Mouse (Mus musculus): ENCODE results near the gene Igfbpl1. TPM values are rescaled to one million over a fixed set of nuclear protein-coding genes. Genes with fewer than 3 reads are reported as not detected.

The Igfbpl1 gene
- total and polyA plus RNA-seq, 3 experiments: 0.16 to 1.00 (median 0.20) TPM

- Histone ChIP-seq H3K79me2 (replicated peaks; ENCODE audit: control insufficient read depth, insufficient read depth, low read length) (no peaks in the 10 kb centered on the region), H3K36me3 (ENCODE audit: control insufficient read depth, insufficient read depth, low read length) (no peaks in the 10 kb centered on the region), H3K9ac (ENCODE audit: low read depth, low read length) (no peak within 1 kb of the TSS), H3K4me3 (no peak within 1 kb of the TSS), H3K4me1 (ENCODE audit: control insufficient read depth, insufficient read depth, low read length) (no peaks in the 10 kb centered on the region), H3K27me3 (ENCODE audit: control insufficient read depth, insufficient read depth, low read length) (no peaks in the 10 kb centered on the region), H3K27ac (no peak within 1 kb of the TSS)
- intact Hi-C loops (cut with DNase I): loop anchor here (2.0 kb wide), 1 partner anchor 13 kb away; no protein-coding TSS in a partner anchor
- DNase-seq: no peak
- WGBS: 70% methylated on average over 10 of the region's 10 CpGs
- TF ChIP-seq CTCF (IDR thresholded peaks at IDR 0.05) (no peak), EP300 (IDR thresholded peaks at IDR 0.05; ENCODE audit: insufficient read depth, low read depth, low read length) (no peak)
Measured at GRCm38 (mm10) chr4:45848109-45848824, 21.5 kb upstream of the Igfbpl1 start, which contains the start of gene Stra6l. Stra6l (plus strand) TSS chr4:45848664.

GRCm38 (mm10) chr4:45846263-45846662, 19.5 kb upstream of the Igfbpl1 start:
- WGBS: 94% methylated on average over 2 of the region's 2 CpGs
- no peaks in the 10 kb centered on the region for H3K27me3 ChIP-seq (ENCODE audit: control insufficient read depth, insufficient read depth, low read length)
- H3K9ac ChIP-seq (ENCODE audit: low read depth, low read length): no peak overlapping the region
- no peaks in the 10 kb centered on the region for H3K36me3 ChIP-seq (ENCODE audit: control insufficient read depth, insufficient read depth, low read length)
- no peak overlapping the region for H3K27ac ChIP-seq
- DNase-seq: no peak
- no peaks in the 10 kb centered on the region for H3K79me2 ChIP-seq (replicated peaks; ENCODE audit: control insufficient read depth, insufficient read depth, low read length)
- intact Hi-C loops (cut with DNase I): no loop called here
- TF ChIP-seq EP300 (IDR thresholded peaks at IDR 0.05; ENCODE audit: insufficient read depth, low read depth, low read length) (no peak), POLR2A (IDR thresholded peaks at IDR 0.05; ENCODE audit: insufficient read depth, low read depth, low read length) (no peak), CTCF (IDR thresholded peaks at IDR 0.05) (no peak)
- no peak overlapping the region for H3K4me3 ChIP-seq
- no peaks in the 10 kb centered on the region for H3K4me1 ChIP-seq (ENCODE audit: control insufficient read depth, insufficient read depth, low read length)

- Histone ChIP-seq H3K27ac (no peak overlapping the region), H3K4me1 (ENCODE audit: control insufficient read depth, insufficient read depth, low read length) (no peaks in the 10 kb centered on the region), H3K9ac (ENCODE audit: low read depth, low read length) (no peak overlapping the region), H3K36me3 (ENCODE audit: control insufficient read depth, insufficient read depth, low read length) (no peaks in the 10 kb centered on the region), H3K27me3 (ENCODE audit: control insufficient read depth, insufficient read depth, low read length) (no peaks in the 10 kb centered on the region), H3K4me3 (no peak overlapping the region), H3K79me2 (replicated peaks; ENCODE audit: control insufficient read depth, insufficient read depth, low read length) (no peaks in the 10 kb centered on the region)
- DNase-seq: no peak
- WGBS: 42% methylated on average over 14 of the region's 14 CpGs
- TF ChIP-seq EP300 (IDR thresholded peaks at IDR 0.05; ENCODE audit: insufficient read depth, low read depth, low read length) (no peak), POLR2A (IDR thresholded peaks at IDR 0.05; ENCODE audit: insufficient read depth, low read depth, low read length) (no peak), CTCF (IDR thresholded peaks at IDR 0.05) (peak; percentile 69)
- intact Hi-C loops (cut with DNase I): no loop called here
Measured at GRCm38 (mm10) chr4:45844355-45844754, 17.6 kb upstream of the Igfbpl1 start.

- WGBS: 59% methylated on average over 5 of the region's 5 CpGs
Measured at GRCm38 (mm10) chr4:45833461-45833860, 6.7 kb upstream of the Igfbpl1 start.

GRCm38 (mm10) chr4:45831996-45832395, 5.3 kb upstream of the Igfbpl1 start:
- DNase-seq: no peak
- Histone ChIP-seq H3K27ac (no peak overlapping the region), H3K36me3 (ENCODE audit: control insufficient read depth, insufficient read depth, low read length) (no peaks in the 10 kb centered on the region), H3K4me3 (no peak overlapping the region), H3K79me2 (replicated peaks; ENCODE audit: control insufficient read depth, insufficient read depth, low read length) (no peaks in the 10 kb centered on the region), H3K4me1 (ENCODE audit: control insufficient read depth, insufficient read depth, low read length) (no peaks in the 10 kb centered on the region), H3K9ac (ENCODE audit: low read depth, low read length) (no peak overlapping the region), H3K27me3 (ENCODE audit: control insufficient read depth, insufficient read depth, low read length) (no peaks in the 10 kb centered on the region; the same call in 1 of the 2 replicates)
- no peak for TF ChIP-seq CTCF (IDR thresholded peaks at IDR 0.05)
- WGBS: 79% methylated on average over 7 of the region's 7 CpGs
- intact Hi-C loops (cut with DNase I): no loop called here

More at GRCm38 (mm10) chr4:45833461-45833860, 6.7 kb upstream of the Igfbpl1 start:
- Histone ChIP-seq H3K27ac (no peak overlapping the region), H3K36me3 (ENCODE audit: control insufficient read depth, insufficient read depth, low read length) (no peaks in the 10 kb centered on the region), H3K4me3 (no peak overlapping the region), H3K4me1 (ENCODE audit: control insufficient read depth, insufficient read depth, low read length) (no peaks in the 10 kb centered on the region), H3K9ac (ENCODE audit: low read depth, low read length) (no peak overlapping the region), H3K27me3 (ENCODE audit: control insufficient read depth, insufficient read depth, low read length) (no peaks in the 10 kb centered on the region; the same call in 1 of the 2 replicates), H3K79me2 (replicated peaks; ENCODE audit: control insufficient read depth, insufficient read depth, low read length) (no peaks in the 10 kb centered on the region)
- TF ChIP-seq EP300 (IDR thresholded peaks at IDR 0.05; ENCODE audit: insufficient read depth, low read depth, low read length) (no peak), CTCF (IDR thresholded peaks at IDR 0.05) (no peak), POLR2A (IDR thresholded peaks at IDR 0.05; ENCODE audit: insufficient read depth, low read depth, low read length) (no peak)
- DNase-seq: no peak
- intact Hi-C loops (cut with DNase I): no loop called here

- no peak overlapping the region for H3K27ac ChIP-seq
- no peaks in the 10 kb centered on the region for H3K4me1 ChIP-seq (ENCODE audit: control insufficient read depth, insufficient read depth, low read length)
- TF ChIP-seq CTCF (IDR thresholded peaks at IDR 0.05) (no peak), POLR2A (IDR thresholded peaks at IDR 0.05; ENCODE audit: insufficient read depth, low read depth, low read length) (no peak), EP300 (IDR thresholded peaks at IDR 0.05; ENCODE audit: insufficient read depth, low read depth, low read length) (no peak)
- H3K36me3 ChIP-seq (ENCODE audit: control insufficient read depth, insufficient read depth, low read length): no peaks in the 10 kb centered on the region
- intact Hi-C loops (cut with DNase I): no loop called here
- H3K9ac ChIP-seq (ENCODE audit: low read depth, low read length): no peak overlapping the region
- no peak for DNase-seq
- peaks cover 4% of the 10 kb centered on the region; the same call in 1 of the 2 replicates for H3K27me3 ChIP-seq (ENCODE audit: control insufficient read depth, insufficient read depth, low read length)
- H3K79me2 ChIP-seq (replicated peaks; ENCODE audit: control insufficient read depth, insufficient read depth, low read length): no peaks in the 10 kb centered on the region
- H3K4me3 ChIP-seq: no peak overlapping the region
- 69% methylated on average over 13 of the region's 13 CpGs for WGBS
Measured at GRCm38 (mm10) chr4:45829907-45830759, 3.4 kb upstream of the Igfbpl1 start.
